Mouse (Mus musculus) urinary bladder, postnatal 25 days (tissue): Measurements from ENCODE around the gene Mc1r.
"Not testable (repeated sequence)": the region's sequence is repeated elsewhere in the genome, so short reads cannot be mapped to it uniquely, and the experiment has no call there.

Source experiments
- DNase-seq: peaks from one replicate; pipeline ENCODE4 v3.0.0; 2022; ENCODE audit warnings: low spot score

The Mc1r gene

GRCm38 (mm10) chr8:123411781-123412327, 4.9 kb downstream of the Mc1r start:
- DNase-seq = no peak

- DNase-seq = no peak
Observed at GRCm38 (mm10) chr8:123412560-123413170, 5.8 kb downstream of the Mc1r start.

- DNase-seq = no peak
Observed at GRCm38 (mm10) chr8:123414255-123414654, 7.3 kb downstream of the Mc1r start.

GRCm38 (mm10) chr8:123414997-123415696, 8.2 kb downstream of the Mc1r start:
- not testable (repeated sequence) for DNase-seq

GRCm38 (mm10) chr8:123415967-123416943, 9.3 kb downstream of the Mc1r start:
- DNase-seq = no peak

GRCm38 (mm10) chr8:123416944-123417555, 10.1 kb downstream of the Mc1r start:
- no peak for DNase-seq

GRCm38 (mm10) chr8:123419711-123420110, 12.8 kb downstream of the Mc1r start:
- DNase-seq = no peak

- DNase-seq = no peak
Observed at GRCm38 (mm10) chr8:123420525-123421281, 13.8 kb downstream of the Mc1r start.

- DNase-seq = no peak
Observed at GRCm38 (mm10) chr8:123421325-123421724, 14.4 kb downstream of the Mc1r start.

GRCm38 (mm10) chr8:123422056-123422780, 15.3 kb downstream of the Mc1r start:
- DNase-seq = peak; percentile 62

- no peak for DNase-seq
Observed at GRCm38 (mm10) chr8:123422781-123423159, 15.9 kb downstream of the Mc1r start.

- no peak for DNase-seq
Observed at GRCm38 (mm10) chr8:123423441-123423840, 16.5 kb downstream of the Mc1r start, which contains the start of gene Def8. Def8 (plus strand) TSS chr8:123423527.

- DNase-seq = no peak
Observed at GRCm38 (mm10) chr8:123426511-123427509, 19.9 kb downstream of the Mc1r start.

- DNase-seq = no peak
Observed at GRCm38 (mm10) chr8:123427639-123428275, 20.9 kb downstream of the Mc1r start.

GRCm38 (mm10) chr8:123428343-123428893, 21.5 kb downstream of the Mc1r start:
- no peak for DNase-seq

GRCm38 (mm10) chr8:123428939-123429721, 22.2 kb downstream of the Mc1r start:
- DNase-seq = no peak

- not testable (repeated sequence) for DNase-seq
Observed at GRCm38 (mm10) chr8:123429722-123430013, 22.8 kb downstream of the Mc1r start.

- DNase-seq = not testable (repeated sequence)
Observed at GRCm38 (mm10) chr8:123430936-123431335, 24.0 kb downstream of the Mc1r start.
